Comparison of ENCODE assay signal across 24 mouse cellular contexts in the genomic region with DNA sequence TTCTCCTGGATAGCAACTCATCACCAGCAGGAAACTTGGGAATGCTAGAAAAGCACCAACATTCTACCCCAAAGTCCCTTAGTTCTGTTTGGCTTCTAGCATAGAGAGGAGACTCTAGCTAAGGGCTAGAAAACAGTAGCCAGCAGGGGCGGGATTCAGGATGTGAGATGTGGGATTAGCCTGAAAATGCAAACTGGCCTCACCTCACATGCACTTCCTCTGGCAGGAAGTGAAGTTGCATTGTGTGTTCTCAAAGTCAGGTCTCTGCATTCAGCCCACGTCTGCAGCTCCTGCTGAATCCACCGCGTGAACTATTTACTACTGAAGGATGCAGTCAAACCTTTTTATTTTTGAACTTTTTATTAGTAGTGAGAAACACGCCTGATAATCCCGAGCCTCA.
A peak's percentile ranks its signal among the peaks of the same experiment; 100 is the strongest.
DNase-seq lines count a peak whose midpoint lies in the region; ATAC-seq and TF ChIP-seq lines count a peak whose summit lies in the region.
"Had no signal": no experiment of that assay in that cellular context is flagged by ENCODE, and none has a peak within 500 bp of the region (broad histone marks: within the 10 kb centered on the region; RNA-seq: fewer than 3 reads in every experiment).

No protein-coding gene starts in this region.

- H3K9ac ChIP-seq in heart, postnatal 0 days (replicated peaks; ENCODE audit: low read depth, low read length): no peak overlapping the region
- H3K9ac ChIP-seq: heart, embryonic 13.5 days; midbrain, embryonic 13.5 days; stomach, embryonic 15.5 days had no signal

- DNase-seq in heart, postnatal 0 days (ENCODE audit: low spot score): no peak
- no peak for DNase-seq in heart, adult 9 months (ENCODE audit: low spot score in 2 of 2)
- DNase-seq in 416B (ENCODE audit: low read depth): peak; percentile 44
- DNase-seq in naive thymus-derived CD4-positive, alpha-beta T cell, adult 2 months (ENCODE audit: low read depth): peak; percentile 6
- DNase-seq in ovary, postnatal 36 days (ENCODE audit: low spot score): no peak
- DNase-seq in right cerebral cortex, adult 18-20 months: no peak
- no peak for DNase-seq in kidney, postnatal 10 days
- DNase-seq: adrenal gland, postnatal 25 days; cerebellum, adult 11 months; cerebellum, postnatal 10 days; gastrocnemius, adult 2 months; heart, postnatal 4 days; kidney, adult 11 months; kidney, postnatal 25 days; lung, adult 18-20 months; right cerebral cortex, postnatal 25 days had no signal

- no peaks in the 10 kb centered on the region for H3K36me3 ChIP-seq in heart, postnatal 0 days (replicated peaks; ENCODE audit: control insufficient read depth, insufficient read depth, low read length)
- H3K36me3 ChIP-seq: forebrain, embryonic 10.5 days; heart, embryonic 13.5 days; midbrain, embryonic 13.5 days; stomach, embryonic 15.5 days had no signal

- 0 out of 2 replicates have a peak, but pooled peaks have one; percentile 12 for TF ChIP-seq CTCF in heart, postnatal 0 days (IDR thresholded peaks at IDR 0.05; ENCODE audit: low read depth)

- H3K4me1 ChIP-seq in heart, postnatal 0 days (ENCODE audit: control insufficient read depth, insufficient read depth): no peaks in the 10 kb centered on the region
- H3K4me1 ChIP-seq: forebrain, embryonic 10.5 days; heart, embryonic 13.5 days; midbrain, embryonic 13.5 days; stomach, embryonic 15.5 days had no signal

- no peak for TF ChIP-seq EP300 in heart, postnatal 0 days (IDR thresholded peaks at IDR 0.05; ENCODE audit: low read depth)

- no peaks in the 10 kb centered on the region for H3K27me3 ChIP-seq in heart, postnatal 0 days (ENCODE audit: control insufficient read depth, insufficient read depth, low read length)
- H3K27me3 ChIP-seq: heart, embryonic 13.5 days; midbrain, embryonic 13.5 days; stomach, embryonic 15.5 days had no signal

- no peak for ATAC-seq in heart, postnatal 0 days (ENCODE audit: insufficient read depth, low read depth)
- peak; percentile 32 for ATAC-seq in activated CD4-positive, CD25-positive, alpha-beta regulatory T cell, adult 4 months
- ATAC-seq: hindbrain, embryonic 16.5 days; midbrain, embryonic 13.5 days had no signal

- WGBS in heart, postnatal 0 days: 50% methylated on average over 6 of the region's 6 CpGs

- no peak overlapping the region for H3K27ac ChIP-seq in heart, postnatal 0 days (ENCODE audit: low read depth)
- H3K27ac ChIP-seq: forebrain, embryonic 10.5 days; gastrocnemius, adult 2 months; heart, embryonic 13.5 days; macrophage; midbrain, embryonic 13.5 days; stomach, embryonic 15.5 days had no signal

- H3K4me2 ChIP-seq in heart, postnatal 0 days (ENCODE audit: low read depth, low read length): no peak overlapping the region
- H3K4me2 ChIP-seq: heart, embryonic 13.5 days; liver, embryonic 11.5 days; midbrain, embryonic 13.5 days; stomach, embryonic 15.5 days had no signal

- H3K4me3 ChIP-seq in heart, postnatal 0 days (ENCODE audit: low read depth, low read length): no peak overlapping the region
- H3K4me3 ChIP-seq: forebrain, embryonic 10.5 days; gastrocnemius, adult 2 months; heart, embryonic 13.5 days; midbrain, embryonic 13.5 days; stomach, embryonic 15.5 days had no signal

- no peaks in the 10 kb centered on the region for H3K9me3 ChIP-seq in heart, postnatal 0 days (replicated peaks; ENCODE audit: control insufficient read depth, low read length)
- H3K9me3 ChIP-seq: forebrain, embryonic 10.5 days; heart, embryonic 13.5 days; stomach, embryonic 15.5 days had no signal

Comparison
In these comparisons a context has a peak if more than half of its experiments do, and no peak if none do; other contexts are left out.
1. DNase-seq: peak in 416B (single experiment) and naive thymus-derived CD4-positive, alpha-beta T cell, adult 2 months (single experiment); none in heart, postnatal 0 days (single experiment), heart, adult 9 months (0 of 2), ovary, postnatal 36 days (single experiment), right cerebral cortex, adult 18-20 months (single experiment) and kidney, postnatal 10 days (single experiment).